Comparison of ENCODE assay signal across 14 mouse cellular contexts in the genomic region with DNA sequence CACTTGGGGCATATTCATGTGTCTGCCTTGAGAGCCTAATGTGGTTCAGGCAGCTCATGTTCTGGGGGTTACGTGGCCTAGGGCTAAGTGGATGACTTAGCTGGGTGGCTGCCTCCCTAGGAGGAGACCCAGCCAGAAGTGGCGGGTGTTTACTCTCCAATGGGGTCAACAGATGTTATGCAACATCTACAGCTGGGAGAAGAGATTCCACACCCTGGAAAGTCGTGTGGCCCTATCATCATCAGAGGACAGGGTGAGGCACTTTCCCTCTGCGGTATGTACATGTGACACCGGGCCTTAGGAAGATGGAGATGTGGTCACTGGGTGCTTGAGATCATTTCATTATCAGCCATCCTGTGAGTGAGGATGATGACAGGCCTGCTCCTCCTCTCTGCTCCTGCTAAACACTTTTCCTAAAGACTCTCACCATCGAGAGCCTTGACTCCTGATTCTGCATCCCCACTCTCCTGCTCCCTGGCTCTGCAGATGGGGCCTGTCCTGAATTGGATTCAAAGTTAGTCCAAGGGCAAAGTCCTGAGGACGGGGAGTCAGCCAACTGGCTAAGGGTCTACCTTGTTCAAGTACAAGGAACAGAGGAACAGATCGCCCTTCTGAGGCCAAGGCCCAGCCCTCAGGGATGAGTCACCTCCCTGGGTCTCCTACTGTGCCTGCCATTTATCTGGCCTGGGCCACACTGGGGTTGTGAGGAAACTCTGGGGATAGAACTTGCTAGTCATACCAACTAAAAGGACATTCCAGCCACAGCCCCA.
A peak's percentile ranks its signal among the peaks of the same experiment; 100 is the strongest.
DNase-seq lines count a peak whose midpoint lies in the region; ATAC-seq lines count a peak whose summit lies in the region.
"Had no signal": no experiment of that assay in that cellular context is flagged by ENCODE, and none has a peak within 500 bp of the region (broad histone marks: within the 10 kb centered on the region; RNA-seq: fewer than 3 reads in every experiment).

No protein-coding gene starts in this region.

- no peak overlapping the region for H3K9ac ChIP-seq in heart, embryonic 12.5 days
- H3K9ac ChIP-seq: hindbrain, embryonic 12.5 days had no signal

- no peak overlapping the region for H3K4me2 ChIP-seq in heart, embryonic 12.5 days
- H3K4me2 ChIP-seq: hindbrain, embryonic 12.5 days had no signal

- peaks cover 6% of the 10 kb centered on the region; the same call in 1 of the 2 replicates for H3K9me3 ChIP-seq in heart, embryonic 12.5 days (replicated peaks)
- H3K9me3 ChIP-seq: hindbrain, embryonic 12.5 days had no signal

- no peaks in the 10 kb centered on the region for H3K36me3 ChIP-seq in heart, embryonic 12.5 days
- H3K36me3 ChIP-seq: hindbrain, embryonic 12.5 days had no signal

- peak; percentile 66 for DNase-seq in gastrocnemius, adult 18-20 months (ENCODE audit: low spot score)
- no peak for DNase-seq in gastrocnemius, postnatal 4 days (ENCODE audit: low spot score in 2 of 2)
- peak; percentile 54 for DNase-seq in urinary bladder, postnatal 14 days (ENCODE audit: low spot score)
- DNase-seq in urinary bladder, adult 2 months (ENCODE audit: low spot score) = no peak
- no peak for DNase-seq in ovary, adult 18-20 months (ENCODE audit: low spot score)
- no peak for DNase-seq in left cerebral cortex, postnatal 36 days (ENCODE audit: low spot score in 2 of 2)
- DNase-seq: cerebellum, adult 11-12 months; embryo, embryonic 11 days; kidney, adult 11 months had no signal

- H3K4me1 ChIP-seq in heart, embryonic 12.5 days (replicated peaks) = peaks cover 26% of the 10 kb centered on the region

- no peak overlapping the region for H3K4me3 ChIP-seq in heart, embryonic 12.5 days
- H3K4me3 ChIP-seq: erythroblast, embryonic 14.5 days; hindbrain, embryonic 12.5 days had no signal

- H3K27ac ChIP-seq in heart, embryonic 12.5 days (ENCODE audit: poor library complexity, severe bottlenecking) = peak overlapping the region; percentile 76
- H3K27ac ChIP-seq: hindbrain, embryonic 12.5 days; macrophage had no signal

- no peaks in the 10 kb centered on the region for H3K27me3 ChIP-seq in heart, embryonic 12.5 days (replicated peaks)
- H3K27me3 ChIP-seq: hindbrain, embryonic 12.5 days had no signal

- ATAC-seq in heart, embryonic 12.5 days (ENCODE audit: insufficient number of reproducible peaks, low FRiP score) = no peak
- no peak for ATAC-seq in megakaryocyte progenitor cell, adult 5-6 weeks (replicated peaks; ENCODE audit: poor library complexity)

- intact Hi-C loops in left cerebral cortex, postnatal 36 days (cut with DNase I) = no loop called here

- 50% methylated on average over 8 of the region's 8 CpGs for WGBS in heart, embryonic 12.5 days

Comparison
In these comparisons a context has a peak if more than half of its experiments do, and no peak if none do; other contexts are left out.
1. DNase-seq: peak in gastrocnemius, adult 18-20 months (single experiment) and urinary bladder, postnatal 14 days (single experiment); none in gastrocnemius, postnatal 4 days (0 of 2), urinary bladder, adult 2 months (single experiment), ovary, adult 18-20 months (single experiment) and left cerebral cortex, postnatal 36 days (0 of 2).